Mouse (Mus musculus) kidney, adult 8-10 months (tissue): ENCODE measurements at regions not wholly inside any gene's neighbourhood (a gene's known extent, or its start where the extent isn't known, plus 50 kb on each side); places are given as distances from the start of the nearest gene placed in this dataset.

Experiments used
- DNase-seq, 2 experiments: peaks; one replicate each; pipeline ENCODE4 v3.0.0; 2022

GRCm38 (mm10) chr10:115664567-115664966 is 77.0 kb upstream of the Lgr5 start:
- peak in 1 of 2 experiments; percentile 4 for DNase-seq

DNA sequence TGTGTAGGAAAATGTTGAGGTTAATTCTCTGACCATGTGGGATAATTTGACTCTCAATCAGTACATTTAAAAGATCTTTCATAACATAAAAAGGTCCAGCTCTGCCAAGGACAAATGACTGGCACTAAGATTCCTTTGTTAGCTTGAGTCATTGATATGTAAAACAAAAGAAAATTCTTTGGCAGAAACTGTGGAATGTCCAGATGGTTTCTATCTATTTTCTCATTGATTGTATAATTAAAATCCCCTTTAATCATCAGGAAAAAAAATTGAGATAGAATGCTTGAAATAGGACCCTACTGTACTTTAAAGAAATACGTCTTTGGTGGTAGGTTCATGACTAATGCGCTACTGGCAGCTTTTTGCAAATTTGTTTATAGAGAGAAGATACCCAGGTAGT is 89.1 kb upstream of the Lgr5 start:
- no peak for DNase-seq

DNA sequence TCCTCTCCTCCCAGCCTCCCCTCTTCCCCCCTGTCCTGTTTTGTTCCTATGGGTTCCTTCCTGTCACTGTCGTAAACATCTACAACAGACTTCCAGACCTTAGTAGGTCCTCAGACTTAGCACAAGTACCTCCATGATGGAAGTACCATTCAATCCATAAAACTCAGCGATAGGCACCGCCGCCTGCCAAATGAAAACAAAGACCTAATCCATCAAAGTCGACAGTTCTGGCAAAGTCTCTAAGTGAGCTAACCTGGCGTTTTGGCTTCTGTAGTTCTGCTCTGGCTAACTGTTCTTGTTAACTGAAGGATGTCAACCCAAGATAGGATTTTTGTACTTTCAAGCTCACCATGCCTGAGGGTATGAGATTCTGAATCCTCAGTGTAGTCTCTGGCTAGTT is 93.5 kb upstream of the Lgr5 start:
- no peak for DNase-seq

- DNase-seq = no peak
Observed at GRCm38 (mm10) chr10:115691939-115692338, 104.4 kb upstream of the Lgr5 start.

- no peak for DNase-seq
Observed at GRCm38 (mm10) chr10:115693986-115694833, 106.6 kb upstream of the Lgr5 start.

- DNase-seq = no peak
Observed at GRCm38 (mm10) chr10:115702358-115702757, 114.3 kb upstream of the Tspan8 start.

DNA sequence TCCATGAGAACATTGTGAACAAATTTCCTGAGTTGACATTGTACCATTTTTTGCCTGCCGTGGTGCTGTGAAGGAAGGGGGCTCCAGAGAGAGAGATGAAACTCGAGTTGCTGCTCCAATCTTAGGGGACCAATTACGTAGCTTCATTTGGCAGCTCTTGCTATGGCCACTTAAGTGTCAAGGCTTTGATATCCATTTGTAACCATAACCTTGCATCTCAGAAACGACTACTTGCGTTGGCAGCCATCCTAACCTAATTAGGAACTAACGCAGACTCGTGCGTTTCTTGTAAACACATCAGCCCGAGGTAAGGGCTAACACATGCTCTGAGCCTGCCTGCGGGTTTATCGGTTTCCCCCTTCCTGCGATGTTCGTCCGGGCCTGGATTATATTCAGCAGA is 108.0 kb upstream of the Tspan8 start:
- no peak for DNase-seq

GRCm38 (mm10) chr10:115713896-115714295 is 102.7 kb upstream of the Tspan8 start:
- DNase-seq = peak; percentile 35 to 53

GRCm38 (mm10) chr10:115716178-115716577 is 100.5 kb upstream of the Tspan8 start:
- no peak for DNase-seq

DNA sequence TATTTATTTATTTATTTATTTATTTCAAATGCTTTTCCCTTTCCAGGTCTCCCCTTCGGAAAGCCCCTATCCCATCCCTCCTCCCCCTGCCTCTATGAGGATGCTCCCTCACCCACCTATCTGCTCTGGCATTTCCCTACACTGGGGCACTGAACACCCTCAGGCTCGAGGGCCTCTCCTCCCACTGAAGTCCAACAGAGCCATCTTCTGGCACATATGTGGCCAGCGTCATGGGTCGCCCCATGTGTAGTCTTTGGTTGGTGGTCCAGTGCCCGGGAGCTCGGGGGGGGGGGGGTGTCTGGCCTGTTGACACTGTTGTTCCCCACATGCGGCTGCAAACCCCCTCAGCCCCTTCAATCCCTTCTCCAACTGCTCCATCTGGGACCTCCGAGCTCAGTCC is 99.6 kb upstream of the Tspan8 start:
- no peak for DNase-seq

DNA sequence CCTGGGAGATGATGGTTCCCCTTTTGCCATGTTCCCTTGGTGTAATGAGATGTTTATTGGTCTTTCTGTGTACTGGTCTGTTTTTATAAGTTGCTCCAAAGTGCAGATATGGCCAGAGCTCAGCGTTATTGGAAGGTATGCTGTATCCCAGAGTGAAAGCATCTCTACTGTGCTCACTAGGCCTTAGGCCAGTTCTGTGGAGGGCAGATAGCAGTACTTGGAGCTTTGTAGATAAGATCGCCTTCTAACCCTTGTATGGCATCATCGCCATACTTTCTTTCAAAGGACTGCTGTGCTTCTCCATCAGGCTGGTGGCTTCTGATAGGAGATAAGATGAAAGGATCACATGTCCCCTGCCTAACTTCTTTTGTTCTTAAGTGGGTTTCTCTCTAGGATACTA is 94.0 kb upstream of the Tspan8 start:
- no peak for DNase-seq

GRCm38 (mm10) chr10:115742634-115743347 is 73.8 kb upstream of the Tspan8 start:
- DNase-seq = no peak

DNA sequence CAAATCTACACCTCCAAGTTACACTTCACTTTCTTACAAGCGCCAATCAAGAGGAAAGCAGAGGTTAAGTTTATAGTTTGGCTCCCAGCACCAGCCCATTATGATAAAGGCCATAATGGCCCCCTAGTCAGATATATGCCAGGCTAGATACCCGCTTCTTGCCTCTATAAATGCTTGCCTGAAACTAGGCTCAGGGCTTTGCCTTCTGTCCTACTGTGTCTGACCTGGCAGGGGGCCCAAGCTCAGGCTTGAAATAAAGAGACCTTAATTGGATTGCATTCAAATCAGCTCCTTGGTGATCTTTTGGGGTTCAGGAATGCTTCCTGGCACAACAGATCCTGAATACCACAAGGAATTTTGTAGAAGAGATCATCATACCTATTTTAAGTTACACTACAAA is 66.8 kb upstream of the Tspan8 start:
- DNase-seq = no peak

DNA sequence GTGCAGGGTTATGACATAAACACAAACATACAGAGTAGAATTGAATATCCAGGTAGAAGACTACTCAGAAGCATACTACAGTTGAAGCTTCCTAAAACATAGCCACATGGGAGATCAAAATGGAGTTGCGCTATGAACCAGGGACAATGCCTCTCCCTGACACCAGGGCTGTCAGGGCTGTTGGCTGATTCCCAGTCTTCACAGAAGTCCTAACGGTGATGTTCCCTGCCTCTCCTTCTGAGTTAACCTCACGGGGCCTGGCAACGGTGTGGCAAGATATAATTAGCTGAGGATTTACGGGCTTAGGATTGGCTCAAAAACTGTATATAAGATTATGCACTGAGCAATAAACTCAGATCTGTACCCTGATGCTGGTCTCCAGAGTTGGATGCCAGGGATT is 66.4 kb upstream of the Tspan8 start:
- DNase-seq = no peak

DNA sequence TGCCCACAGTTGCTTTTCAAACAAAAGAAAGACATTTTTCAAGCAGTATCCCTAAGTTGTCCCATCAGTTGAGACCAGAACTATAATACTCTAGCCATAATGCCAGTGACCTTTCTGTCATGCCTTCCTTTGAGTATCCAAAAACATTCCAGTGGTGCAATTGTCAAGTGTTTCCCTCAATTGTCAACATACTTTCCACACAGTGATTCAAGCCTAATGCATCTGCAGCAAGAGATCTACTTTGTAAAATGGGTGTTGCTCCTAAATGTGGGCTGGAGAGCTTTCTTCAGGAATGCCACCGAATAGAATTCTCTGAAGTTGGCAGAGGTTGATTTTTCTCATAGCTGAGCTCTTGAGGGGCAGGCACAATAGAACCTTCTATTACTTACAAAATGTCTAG is 58.0 kb upstream of the Tspan8 start:
- no peak for DNase-seq
